Mouse (Mus musculus) intestine, embryonic 15.5 days (tissue): ENCODE results near the gene Pus1. TPM values are rescaled to one million over a fixed set of nuclear protein-coding genes. Genes with fewer than 3 reads are reported as not detected.

Experiments
- ATAC-seq: fragments of 200-750 bp; cut with Nextera tagmentation; 2 replicates; pipeline ENCODE4 v1.8.0; 2017; ENCODE audit warnings: moderate TSS enrichment, moderate library complexity
- H3K27ac ChIP-seq: fragments of 300-500 bp; sonication (generic); 2 replicates; pipeline ENCODE4 v1.5.1; 2015; ENCODE audit warnings: mild to moderate bottlenecking, inconsistent platforms
- H3K27me3 ChIP-seq: fragments of 300-500 bp; sonication (generic); replicated peaks from 2 replicates; pipeline ENCODE4 v1.6.1; 2015; ENCODE audit warnings: inconsistent platforms
- H3K36me3 ChIP-seq: fragments of 300-500 bp; sonication (generic); 2 replicates; pipeline ENCODE4 v1.6.1; 2015; ENCODE audit warnings: inconsistent platforms
- H3K4me1 ChIP-seq: fragments of 300-500 bp; sonication (generic); replicated peaks from 2 replicates; pipeline ENCODE4 v1.6.1; 2015; ENCODE audit warnings: inconsistent platforms
- H3K4me2 ChIP-seq: fragments of 300-500 bp; sonication (generic); replicated peaks from 2 replicates; pipeline ENCODE4 v1.6.1; 2015; ENCODE audit warnings: mild to moderate bottlenecking, inconsistent platforms
- H3K4me3 ChIP-seq: fragments of 300-500 bp; sonication (generic); replicated peaks from 2 replicates; pipeline ENCODE4 v1.5.1; 2015; ENCODE audit warnings: inconsistent platforms
- H3K9ac ChIP-seq: fragments of 300-500 bp; sonication (generic); 2 replicates; pipeline ENCODE4 v1.6.1; 2015; ENCODE audit warnings: inconsistent platforms
- H3K9me3 ChIP-seq: fragments of 300-500 bp; sonication (generic); 2 replicates; pipeline ENCODE4 v1.6.1; 2016; ENCODE audit warnings: inconsistent platforms
- WGBS: fragments of 180-500 bp; shearing (Covaris S2); methylation state at CpG from one replicate; pipeline ENCODE4 v1.1.7; 2015; 5-methylcytosine and 5-hydroxymethylcytosine counted together
- polyA plus RNA-seq: library from polyadenylated mRNA; unstranded; fragments of >200 nt; fragmentation: Nextera tagmentation; extraction: Ambion mirVana; gene quantifications from 2 replicates; pipeline ENCODE4 v1.2.1, GENCODE M21; 2015

Pus1 gene
- polyA plus RNA-seq, 1 experiment from 2014 or later = 64.1 TPM

GRCm38 (mm10) chr5:110733231-110733823, 47.1 kb downstream of the Pus1 start:
- no peaks in the 10 kb centered on the region for H3K9me3 ChIP-seq
- no peak overlapping the region for H3K9ac ChIP-seq
- H3K4me3 ChIP-seq = no peak overlapping the region
- WGBS = 93% methylated on average over 4 of the region's 4 CpGs
- no peak overlapping the region for H3K4me2 ChIP-seq
- peaks cover 40% of the 10 kb centered on the region for H3K36me3 ChIP-seq
- H3K4me1 ChIP-seq = no peaks in the 10 kb centered on the region
- no peak for ATAC-seq
- H3K27me3 ChIP-seq = no peaks in the 10 kb centered on the region
- no peak overlapping the region for H3K27ac ChIP-seq

GRCm38 (mm10) chr5:110731227-110731626, 49.2 kb downstream of the Pus1 start:
- Histone ChIP-seq H3K4me1 (no peaks in the 10 kb centered on the region), H3K27ac (no peak overlapping the region), H3K4me3 (no peak overlapping the region), H3K4me2 (no peak overlapping the region), H3K36me3 (peaks cover 31% of the 10 kb centered on the region), H3K9ac (no peak overlapping the region), H3K9me3 (no peaks in the 10 kb centered on the region), H3K27me3 (no peaks in the 10 kb centered on the region)
- WGBS = 92% methylated on average over 2 of the region's 2 CpGs
- ATAC-seq = no peak

GRCm38 (mm10) chr5:110727850-110728249, 52.6 kb downstream of the Pus1 start:
- H3K4me3 ChIP-seq = no peak overlapping the region
- H3K4me1 ChIP-seq = no peaks in the 10 kb centered on the region
- H3K36me3 ChIP-seq = peaks cover 29% of the 10 kb centered on the region
- H3K4me2 ChIP-seq = no peak overlapping the region
- H3K27me3 ChIP-seq = no peaks in the 10 kb centered on the region
- no peak overlapping the region for H3K9ac ChIP-seq
- H3K9me3 ChIP-seq = no peaks in the 10 kb centered on the region
- no peak for ATAC-seq
- H3K27ac ChIP-seq = no peak overlapping the region
- WGBS = 87% methylated on average over 1 of the region's 1 CpGs

Other genes starting within 250 kb of the Pus1 start
- gene Galnt9, start 236.3 kb downstream of the Pus1 start, polyA plus RNA-seq = 0.36 and 0.53 TPM in 2 replicates
- 57.0 and 57.3 TPM in 2 replicates for gene Noc4l, start 127.2 kb downstream of the Pus1 start, polyA plus RNA-seq
- gene Ddx51, start 127.2 kb downstream of the Pus1 start, polyA plus RNA-seq = 23.2 and 26.9 TPM in 2 replicates
- gene Ep400, start 9.9 kb downstream of the Pus1 start, polyA plus RNA-seq = 33.6 and 37.4 TPM in 2 replicates
- gene Ulk1, start 29.4 kb upstream of the Pus1 start, polyA plus RNA-seq = 10.3 and 12.4 TPM in 2 replicates
- gene Hscb, start 59.1 kb upstream of the Pus1 start, polyA plus RNA-seq = 36.7 and 36.9 TPM in 2 replicates
- gene Chek2, start 59.3 kb upstream of the Pus1 start, polyA plus RNA-seq = 35.7 and 36.4 TPM in 2 replicates
- gene Ttc28, start 99.1 kb upstream of the Pus1 start, polyA plus RNA-seq = 6.9 and 8.0 TPM in 2 replicates